Comparison of ENCODE assay signal across 8 mouse cellular contexts in genomic region chr7:126649231-126650051, GRCm38 (mm10). TPM values are rescaled to one million over a fixed set of nuclear protein-coding genes. Genes with fewer than 3 reads are reported as not detected.
DNase-seq lines count a peak whose midpoint lies in the region; ATAC-seq lines count a peak whose summit lies in the region.

Gene Sgf29, plus strand, starts transcription at chr7:126649309.

- no peaks in the 10 kb centered on the region for H3K27me3 ChIP-seq in intestine, embryonic 14.5 days (replicated peaks; ENCODE audit: control insufficient read depth, insufficient read depth, low read length)

- no peaks in the 10 kb centered on the region for H3K36me3 ChIP-seq in intestine, embryonic 14.5 days (ENCODE audit: control insufficient read depth, insufficient read depth, low read length)

- H3K4me1 ChIP-seq in intestine, embryonic 14.5 days (replicated peaks; ENCODE audit: control insufficient read depth, insufficient read depth, low read length) = peaks cover 8% of the 10 kb centered on the region; the same call in 1 of the 2 replicates

- intact Hi-C loops in left cerebral cortex, postnatal 14 days (cut with DNase I) = loop anchor here (5.0 kb wide), 1 partner anchor 43 kb away; no protein-coding TSS in a partner anchor

- peak within 1 kb of the TSS; percentile 87 for H3K27ac ChIP-seq in intestine, embryonic 14.5 days (ENCODE audit: low read depth)

- H3K9ac ChIP-seq in intestine, embryonic 14.5 days (ENCODE audit: low read length) = peak within 1 kb of the TSS; percentile 74

- DNase-seq in adrenal gland, adult (ENCODE audit: inconsistent age in 2 of 2, low spot score in 1 of 2) = peak; percentile 95 to 99
- peak; percentile 95 for DNase-seq in embryo, embryonic 10.5 days (ENCODE audit: low spot score)
- DNase-seq in gastrocnemius, postnatal 25 days = peak; percentile 91
- peak; percentile 97 for DNase-seq in intestine, embryonic 14.5 days (ENCODE audit: low spot score)
- peak; percentile 91 to 93 for DNase-seq in left cerebral cortex, postnatal 14 days (ENCODE audit: low spot score in 2 of 2)
- peak; percentile 89 for DNase-seq in mesoderm, embryonic 11.5 days (ENCODE audit: low read depth, low spot score)
- DNase-seq in right cerebral cortex, postnatal 36 days (ENCODE audit: low spot score in 2 of 2) = peak; percentile 88 to 90
- peak; percentile 94 for DNase-seq in yolk sac, embryonic 10.5 days (ENCODE audit: low spot score)

- peak within 1 kb of the TSS; percentile 82 for H3K4me2 ChIP-seq in intestine, embryonic 14.5 days (ENCODE audit: low read length)

- H3K4me3 ChIP-seq in intestine, embryonic 14.5 days (ENCODE audit: low read depth, low read length) = peak within 1 kb of the TSS; percentile 78

- no peaks in the 10 kb centered on the region for H3K9me3 ChIP-seq in intestine, embryonic 14.5 days (ENCODE audit: control insufficient read depth, low read length)

- 2% methylated on average over 56 of the region's 57 CpGs for WGBS in intestine, embryonic 14.5 days

- peak; percentile 94 for ATAC-seq in intestine, embryonic 14.5 days (replicated peaks; ENCODE audit: low FRiP score, low TSS enrichment, low read depth)

RNA-seq across cellular contexts. Expression of gene Sgf29, which starts in this region (rescaled TPM):
- total RNA-seq in gastrocnemius, postnatal 25 days (2021) = 10 to 100 TPM; 24.0 to 25.1 TPM
- polyA plus RNA-seq in intestine, embryonic 14.5 days (2014; fragmentation: Nextera tagmentation; extraction: Ambion mirVana) = 53.4 and 64.5 TPM in 2 replicates
- 10 to 100 TPM; 32.0 to 33.8 TPM for total RNA-seq in left cerebral cortex, postnatal 14 days (2021)

Comparison
In these comparisons a context has a peak if more than half of its experiments do, and no peak if none do; other contexts are left out.
1. Peak in every context shown above with its lines: DNase-seq, ATAC-seq, H3K4me3 ChIP-seq and H3K27ac ChIP-seq.